Mouse (Mus musculus) lung, embryonic 14.5 days (tissue): Measurements from ENCODE around the gene Tmem117. TPM values are rescaled to one million over a fixed set of nuclear protein-coding genes. Genes with fewer than 3 reads are reported as not detected.

ENCODE experiments used
- ATAC-seq: fragments of 200-750 bp; cut with Nextera tagmentation; 2 replicates; pipeline ENCODE4 v1.8.0; 2017; ENCODE audit warnings: mild to moderate bottlenecking, moderate TSS enrichment, moderate library complexity; ENCODE audit not compliant: insufficient read depth
- DNase-seq: peaks from one replicate; pipeline ENCODE4 v3.0.0-alpha.2; 2015
- H3K27ac ChIP-seq: fragments of 300-500 bp; sonication (generic); 2 replicates; pipeline ENCODE4 v1.5.1; 2014; ENCODE audit warnings: low read depth, mild to moderate bottlenecking, moderate library complexity
- H3K27me3 ChIP-seq: fragments of 300-500 bp; sonication (generic); 2 replicates; pipeline ENCODE4 v1.6.1; 2014; ENCODE audit warnings: low read length, control low read depth; ENCODE audit not compliant: insufficient read depth
- H3K36me3 ChIP-seq: fragments of 300-500 bp; sonication (generic); 2 replicates; pipeline ENCODE4 v1.6.1; 2014; ENCODE audit warnings: control low read depth; ENCODE audit not compliant: insufficient read depth
- H3K4me1 ChIP-seq: fragments of 300-500 bp; sonication (generic); 2 replicates; pipeline ENCODE4 v1.6.1; 2014; ENCODE audit warnings: antibody characterized with exemption, control low read depth; ENCODE audit not compliant: insufficient read depth
- H3K4me2 ChIP-seq: fragments of 300-500 bp; sonication (generic); 2 replicates; pipeline ENCODE4 v1.6.1; 2014; ENCODE audit warnings: mild to moderate bottlenecking
- H3K4me3 ChIP-seq: fragments of 300-500 bp; sonication (generic); 2 replicates; pipeline ENCODE4 v1.5.1; 2014; ENCODE audit warnings: low read depth, low read length
- H3K9ac ChIP-seq: fragments of 300-500 bp; sonication (generic); 2 replicates; pipeline ENCODE4 v1.6.1; 2014
- H3K9me3 ChIP-seq: fragments of 300-500 bp; sonication (generic); 2 replicates; pipeline ENCODE4 v1.6.1; 2016; ENCODE audit warnings: low read depth, low read length, control low read depth
- CTCF ChIP-seq: IDR thresholded peaks from 2 replicates; pipeline ENCODE4 v1.5.1; 2016; ENCODE audit warnings: antibody characterized with exemption, low read depth
- WGBS: fragments of 180-500 bp; shearing (Covaris S2); extraction: QIAGEN DNeasy Blood & Tissue Kit; methylation state at CpG from one replicate; pipeline ENCODE4 v1.1.7; 2014; 5-methylcytosine and 5-hydroxymethylcytosine counted together
- polyA plus RNA-seq: library from polyadenylated mRNA; unstranded; fragments of >200 nt; fragmentation: Nextera tagmentation; extraction: Ambion mirVana; gene quantifications from 2 replicates; pipeline ENCODE4 v1.2.1, GENCODE M21; 2014

Tmem117 gene
- polyA plus RNA-seq, 1 experiment from 2014 or later = 2.8 TPM

- Histone ChIP-seq H3K4me1 (no peaks in the 10 kb centered on the region), H3K4me3 (no peak overlapping the region), H3K9ac (no peak overlapping the region), H3K4me2 (no peak overlapping the region), H3K36me3 (no peaks in the 10 kb centered on the region), H3K27ac (no peak overlapping the region), H3K9me3 (no peaks in the 10 kb centered on the region), H3K27me3 (no peaks in the 10 kb centered on the region)
- 0 out of 2 replicates have a peak, but pooled peaks have one; percentile 11 for TF ChIP-seq CTCF
- WGBS = 87% methylated on average over 3 of the region's 3 CpGs
- ATAC-seq (no peak), DNase-seq (no peak)
These were observed 206.6 kb downstream of the Tmem117 start for GRCm38 (mm10) chr15:94835634-94836033.

DNA sequence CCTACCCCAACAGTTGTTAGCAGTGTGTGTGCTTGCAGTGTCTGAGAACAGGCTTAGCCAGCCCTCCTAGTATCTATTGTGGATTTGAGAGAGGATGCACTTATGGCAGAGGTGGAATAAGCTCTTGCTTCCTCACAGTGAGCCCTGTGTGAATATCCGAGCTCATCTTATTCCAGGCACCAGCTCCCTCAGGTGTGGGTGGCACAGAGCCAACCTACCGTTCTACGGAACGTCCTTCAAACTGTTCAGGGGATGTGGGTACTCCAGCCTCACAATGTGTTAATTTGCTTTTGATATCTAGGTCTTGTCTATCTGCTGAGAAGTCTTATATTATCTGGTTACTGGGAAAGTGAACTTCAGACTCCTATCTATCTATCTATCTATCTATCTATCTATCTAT, 209.6 kb downstream of the Tmem117 start:
- no peak for TF ChIP-seq CTCF

GRCm38 (mm10) chr15:94847501-94847900, 218.5 kb downstream of the Tmem117 start:
- DNase-seq (no peak), ATAC-seq (no peak)
- Histone ChIP-seq H3K9me3 (no peaks in the 10 kb centered on the region), H3K4me3 (no peak overlapping the region), H3K27me3 (no peaks in the 10 kb centered on the region), H3K27ac (no peak overlapping the region), H3K4me2 (no peak overlapping the region), H3K4me1 (no peaks in the 10 kb centered on the region), H3K9ac (no peak overlapping the region), H3K36me3 (no peaks in the 10 kb centered on the region)
- 67% methylated on average over 2 of the region's 2 CpGs for WGBS
- TF ChIP-seq CTCF = 0 out of 2 replicates have a peak, but pooled peaks have one; percentile 9

More for the DNA sequence above, 209.6 kb downstream of the Tmem117 start:
- ATAC-seq (no peak), DNase-seq (no peak)
- Histone ChIP-seq H3K9me3 (no peaks in the 10 kb centered on the region), H3K4me1 (no peaks in the 10 kb centered on the region), H3K36me3 (no peaks in the 10 kb centered on the region), H3K4me3 (no peak overlapping the region), H3K27me3 (no peaks in the 10 kb centered on the region), H3K9ac (no peak overlapping the region), H3K4me2 (no peak overlapping the region), H3K27ac (no peak overlapping the region)
- WGBS = 70% methylated on average over 4 of the region's 4 CpGs

GRCm38 (mm10) chr15:94859641-94860040, 230.6 kb downstream of the Tmem117 start:
- no peak for DNase-seq
- no peak overlapping the region for H3K4me2 ChIP-seq
- H3K9ac ChIP-seq = no peak overlapping the region
- ATAC-seq = no peak
- H3K4me1 ChIP-seq = no peaks in the 10 kb centered on the region
- H3K27ac ChIP-seq = no peak overlapping the region
- TF ChIP-seq CTCF = no peak
- H3K9me3 ChIP-seq = no peaks in the 10 kb centered on the region
- WGBS = 73% methylated on average over 6 of the region's 6 CpGs
- H3K27me3 ChIP-seq = no peaks in the 10 kb centered on the region
- no peaks in the 10 kb centered on the region for H3K36me3 ChIP-seq
- H3K4me3 ChIP-seq = no peak overlapping the region

DNA sequence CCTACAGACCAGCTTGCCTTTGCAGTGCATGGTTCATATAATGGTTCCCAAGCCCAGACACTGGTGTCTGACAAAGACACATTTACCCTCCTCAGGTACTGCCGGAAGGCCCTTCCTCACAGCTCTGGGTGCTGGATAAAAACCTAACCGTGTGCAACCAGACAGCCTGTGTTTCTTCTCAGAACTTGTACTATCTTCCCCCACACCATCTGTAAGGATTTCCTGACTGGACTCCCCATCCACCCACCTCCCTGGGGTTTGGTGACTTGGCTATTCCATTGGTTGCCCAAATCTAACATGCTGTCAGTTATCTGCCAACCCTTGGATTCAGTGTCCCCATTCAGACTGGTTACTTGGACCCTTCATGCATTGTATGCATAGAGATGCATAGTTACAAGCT, 232.1 kb downstream of the Tmem117 start:
- no peaks in the 10 kb centered on the region for H3K36me3 ChIP-seq
- no peak overlapping the region for H3K9ac ChIP-seq
- TF ChIP-seq CTCF = no peak
- ATAC-seq = no peak
- H3K4me2 ChIP-seq = no peak overlapping the region
- no peak overlapping the region for H3K4me3 ChIP-seq
- WGBS = 91% methylated on average over 2 of the region's 2 CpGs
- DNase-seq = no peak
- H3K9me3 ChIP-seq = no peaks in the 10 kb centered on the region
- H3K27ac ChIP-seq = no peak overlapping the region
- no peaks in the 10 kb centered on the region for H3K4me1 ChIP-seq
- no peaks in the 10 kb centered on the region for H3K27me3 ChIP-seq

DNA sequence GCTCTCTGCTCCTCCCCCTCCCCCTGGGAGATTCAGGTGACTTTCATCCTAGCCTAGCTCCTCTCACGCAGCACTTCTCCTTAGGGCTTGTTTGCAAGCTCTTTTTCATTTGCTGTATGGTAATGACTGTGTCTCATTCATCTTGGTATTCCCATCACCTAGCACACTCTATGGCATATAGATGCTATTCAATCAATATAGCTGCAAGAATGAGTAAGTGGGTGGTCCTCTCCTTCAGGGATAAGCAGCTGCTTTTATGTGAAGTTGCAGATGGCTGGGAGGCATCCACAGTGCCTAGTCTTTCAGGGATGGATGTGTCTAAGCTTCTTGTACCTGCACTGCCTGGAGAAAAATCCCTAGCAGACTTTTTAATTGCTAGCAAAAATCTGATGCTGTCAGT, 235.1 kb downstream of the Tmem117 start:
- TF ChIP-seq CTCF = no peak
- Histone ChIP-seq H3K4me2 (no peak overlapping the region), H3K9ac (no peak overlapping the region), H3K36me3 (no peaks in the 10 kb centered on the region), H3K9me3 (no peaks in the 10 kb centered on the region), H3K4me3 (no peak overlapping the region), H3K27me3 (no peaks in the 10 kb centered on the region), H3K4me1 (no peaks in the 10 kb centered on the region), H3K27ac (no peak overlapping the region)
- 38% methylated on average over 1 of the region's 1 CpGs for WGBS
- no peak for DNase-seq
- ATAC-seq = no peak

- no peak for TF ChIP-seq CTCF
- no peak overlapping the region for H3K4me2 ChIP-seq
- H3K4me3 ChIP-seq = no peak overlapping the region
- no peak overlapping the region for H3K27ac ChIP-seq
- no peaks in the 10 kb centered on the region for H3K36me3 ChIP-seq
- no peaks in the 10 kb centered on the region for H3K9me3 ChIP-seq
- 71% methylated on average over 5 of the region's 5 CpGs for WGBS
- H3K4me1 ChIP-seq = no peaks in the 10 kb centered on the region
- H3K9ac ChIP-seq = no peak overlapping the region
- H3K27me3 ChIP-seq = no peaks in the 10 kb centered on the region
- ATAC-seq (no peak), DNase-seq (no peak)
These were observed 239.3 kb downstream of the Tmem117 start for GRCm38 (mm10) chr15:94868372-94868771.

DNA sequence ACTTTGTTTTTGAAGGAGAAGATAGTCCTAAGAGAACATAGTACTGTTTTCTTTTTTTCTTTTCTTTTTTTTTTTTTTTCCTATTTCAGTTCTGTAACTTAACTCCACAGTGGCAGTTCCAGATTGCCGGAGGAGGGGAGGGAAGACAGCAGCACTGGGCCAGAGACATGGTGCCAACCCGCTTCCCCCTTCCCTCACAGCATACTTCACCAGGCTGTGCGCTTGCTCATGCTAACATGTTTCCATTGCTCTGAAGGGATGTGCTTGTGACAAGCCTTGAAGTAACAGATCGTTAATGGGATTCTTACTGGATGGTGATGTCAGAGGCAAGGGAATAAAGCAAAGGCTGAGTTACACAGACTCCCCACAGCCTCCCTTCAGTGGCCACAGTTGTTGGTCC, 256.0 kb downstream of the Tmem117 start:
- DNase-seq (peak; percentile 4), ATAC-seq (no peak)
- Histone ChIP-seq H3K4me2 (no peak overlapping the region), H3K9me3 (no peaks in the 10 kb centered on the region), H3K27ac (no peak overlapping the region), H3K4me3 (no peak overlapping the region), H3K27me3 (no peaks in the 10 kb centered on the region), H3K36me3 (no peaks in the 10 kb centered on the region), H3K9ac (no peak overlapping the region), H3K4me1 (no peaks in the 10 kb centered on the region)
- TF ChIP-seq CTCF = no peak
- WGBS = 39% methylated on average over 4 of the region's 4 CpGs
